7 mouse cellular contexts compared by ENCODE assay signal in the genomic region with DNA sequence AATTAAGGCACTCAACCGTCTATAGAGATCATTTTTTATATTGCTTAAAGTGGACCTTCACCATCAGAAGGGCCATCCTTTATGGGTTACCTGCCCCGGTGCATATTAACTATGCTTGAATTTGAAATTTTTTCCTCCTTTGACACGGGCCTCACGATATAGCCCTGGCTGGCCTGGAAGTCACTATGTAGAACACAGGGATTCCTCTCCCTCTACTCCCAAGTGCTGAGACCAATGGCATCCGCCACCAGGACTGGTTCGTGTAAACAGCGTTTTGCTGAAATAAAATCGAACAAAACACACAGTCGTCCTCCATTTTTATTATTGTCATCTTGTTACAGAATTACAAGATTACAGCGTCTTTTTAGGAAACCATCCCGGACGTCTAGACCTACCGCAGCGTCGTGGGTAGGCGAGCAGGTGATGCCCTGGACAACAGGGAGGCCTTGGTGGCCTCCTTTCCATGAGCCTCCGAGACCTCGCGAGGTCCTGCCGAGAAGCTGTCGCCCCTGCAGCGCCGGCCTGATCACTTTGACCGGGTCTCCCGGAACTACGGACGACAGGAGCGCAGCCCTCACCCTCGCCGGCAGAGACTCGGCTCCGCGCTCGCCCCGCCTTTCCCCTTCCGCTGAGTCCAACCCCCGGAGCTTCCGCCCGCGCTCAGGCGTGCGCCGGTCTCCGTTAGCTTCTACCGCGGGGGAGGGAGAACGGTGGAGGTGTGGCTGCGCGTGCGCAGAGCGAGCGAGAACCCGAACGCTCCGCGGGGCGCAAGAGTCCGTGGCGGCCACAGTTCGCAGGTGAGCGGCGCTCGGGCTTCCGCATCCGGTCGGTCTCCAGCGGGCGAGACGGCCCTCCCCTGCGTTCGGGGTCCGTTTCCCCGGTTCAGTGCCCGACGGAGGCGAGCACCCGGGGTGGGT. TPM values are rescaled to one million over a fixed set of nuclear protein-coding genes. Genes with fewer than 3 reads are reported as not detected.
DNase-seq lines count a peak whose midpoint lies in the region; ATAC-seq and TF ChIP-seq lines count a peak whose summit lies in the region.

No protein-coding gene starts in this region.

- peak overlapping the region; percentile 90 for H3K4me2 ChIP-seq in intestine, postnatal 0 days (replicated peaks; ENCODE audit: low read depth)
- H3K4me2 ChIP-seq in midbrain, embryonic 12.5 days (replicated peaks), result peak overlapping the region; percentile 66

- H3K9ac ChIP-seq in intestine, postnatal 0 days (ENCODE audit: low read depth, low read length), result peak overlapping the region; percentile 77
- peak overlapping the region; percentile 74 for H3K9ac ChIP-seq in midbrain, embryonic 12.5 days (replicated peaks)

- peak overlapping the region; percentile 90 for H3K27ac ChIP-seq in intestine, postnatal 0 days (ENCODE audit: low read depth, low read length)
- H3K27ac ChIP-seq in midbrain, embryonic 12.5 days (replicated peaks), result peak overlapping the region; percentile 88
- peak overlapping the region; percentile 93 for H3K27ac ChIP-seq in small intestine, adult 2 months (ENCODE audit: insufficient read depth, low read depth, low read length)

- no peak for TF ChIP-seq CTCF in intestine, postnatal 0 days (IDR thresholded peaks at IDR 0.05; ENCODE audit: low read depth)
- no peak for TF ChIP-seq CTCF in small intestine, adult 2 months (IDR thresholded peaks at IDR 0.05; ENCODE audit: extremely low read depth, insufficient read length, insufficient replicate concordance, low read depth, low read length)

- no peaks in the 10 kb centered on the region for H3K36me3 ChIP-seq in intestine, postnatal 0 days (ENCODE audit: control insufficient read depth, insufficient read depth)
- no peaks in the 10 kb centered on the region for H3K36me3 ChIP-seq in midbrain, embryonic 12.5 days
- H3K36me3 ChIP-seq in small intestine, adult 2 months (ENCODE audit: control insufficient read depth, insufficient read depth, low read length), result no peaks in the 10 kb centered on the region; the same call in none of the 2 replicates

- no peaks in the 10 kb centered on the region for H3K4me1 ChIP-seq in intestine, postnatal 0 days (replicated peaks; ENCODE audit: control insufficient read depth, insufficient read depth, low read length)
- peaks cover 18% of the 10 kb centered on the region for H3K4me1 ChIP-seq in midbrain, embryonic 12.5 days
- H3K4me1 ChIP-seq in small intestine, adult 2 months (ENCODE audit: control insufficient read depth, insufficient read depth, insufficient read length, low read length), result peaks cover 8% of the 10 kb centered on the region; the same call in 1 of the 2 replicates

- no peaks in the 10 kb centered on the region for H3K9me3 ChIP-seq in intestine, postnatal 0 days (ENCODE audit: control insufficient read depth)
- peaks cover 2% of the 10 kb centered on the region; the same call in 1 of the 2 replicates for H3K9me3 ChIP-seq in midbrain, embryonic 12.5 days

- DNase-seq in adrenal gland, adult 8-10 months, result peak; percentile 96
- DNase-seq in embryo, embryonic 9.5 days (ENCODE audit: extremely low spot score), result peak; percentile 95
- peak; percentile 88 to 96 for DNase-seq in gastrocnemius, postnatal 4 days (ENCODE audit: low spot score in 2 of 2)
- peak; percentile 96 for DNase-seq in left cerebral cortex, postnatal 4 days

- peak; percentile 96 for TF ChIP-seq POLR2A in small intestine, adult 2 months (IDR thresholded peaks at IDR 0.05; ENCODE audit: low read depth, low read length)

- peak; percentile 96 for ATAC-seq in intestine, postnatal 0 days
- ATAC-seq in midbrain, embryonic 12.5 days (ENCODE audit: low FRiP score, low read depth), result peak; percentile 97

- intact Hi-C loops in left cerebral cortex, postnatal 4 days (cut with DNase I), result no loop called here

- no peaks in the 10 kb centered on the region for H3K27me3 ChIP-seq in intestine, postnatal 0 days (replicated peaks; ENCODE audit: control insufficient read depth, insufficient read depth, low read length)
- H3K27me3 ChIP-seq in midbrain, embryonic 12.5 days, result no peaks in the 10 kb centered on the region
- H3K27me3 ChIP-seq in small intestine, adult 2 months (ENCODE audit: control insufficient read depth, insufficient read depth, low read length), result no peaks in the 10 kb centered on the region

- 1% methylated on average over 64 of the region's 77 CpGs for WGBS in intestine, postnatal 0 days
- WGBS in midbrain, embryonic 12.5 days, result 2% methylated on average over 66 of the region's 77 CpGs
- WGBS in small intestine, adult 2 months, result under 1% methylated on average over 77 of the region's 77 CpGs

- H3K4me3 ChIP-seq in intestine, postnatal 0 days (ENCODE audit: low read depth, low read length), result peak overlapping the region; percentile 85
- H3K4me3 ChIP-seq in midbrain, embryonic 12.5 days, result peak overlapping the region; percentile 75
- peak overlapping the region; percentile 92 for H3K4me3 ChIP-seq in small intestine, adult 2 months (ENCODE audit: low read depth, low read length)

RNA-seq across cellular contexts. Expression of a gene that starts 11.3 kb away (rescaled TPM):
- total RNA-seq in adrenal gland, adult 8-10 months (2022), result 10 to 100 TPM; 15.1 to 24.6 (median 19.1) TPM
- 10 to 100 TPM; 13.5 to 15.0 TPM for total RNA-seq in gastrocnemius, postnatal 4 days (2021)
- 12.1 and 13.2 TPM in 2 replicates for polyA plus RNA-seq in intestine, postnatal 0 days (2015; fragmentation: Nextera tagmentation; extraction: Ambion mirVana)
- total RNA-seq in left cerebral cortex, postnatal 4 days (2021), result 10 to 100 TPM; 33.8 to 36.2 TPM
- polyA plus RNA-seq in midbrain, embryonic 12.5 days (2016; fragmentation: Nextera tagmentation; extraction: Ambion mirVana), result 4.6 and 5.3 TPM in 2 replicates
- 4.8 and 10.9 TPM in 2 replicates for polyA plus RNA-seq in small intestine, adult 2 months (2012; rRNA removed)

RNA-seq across cellular contexts. Expression of a gene that starts 11.6 kb away (rescaled TPM):
- 10 to 100 TPM; 24.3 to 28.4 (median 24.9) TPM for total RNA-seq in adrenal gland, adult 8-10 months (2022)
- total RNA-seq in gastrocnemius, postnatal 4 days (2021), result 10 to 100 TPM; 15.9 to 16.7 TPM
- polyA plus RNA-seq in intestine, postnatal 0 days (2015; fragmentation: Nextera tagmentation; extraction: Ambion mirVana), result 15.2 and 17.1 TPM in 2 replicates
- 10 to 100 TPM; 17.5 to 20.8 TPM for total RNA-seq in left cerebral cortex, postnatal 4 days (2021)
- polyA plus RNA-seq in midbrain, embryonic 12.5 days (2016; fragmentation: Nextera tagmentation; extraction: Ambion mirVana), result 25.5 and 27.6 TPM in 2 replicates
- polyA plus RNA-seq in small intestine, adult 2 months (2012; rRNA removed), result 0.71 and 1.7 TPM in 2 replicates

RNA-seq across cellular contexts. Expression of a gene that starts 47.9 kb away (rescaled TPM):
- 100 to 1,000 TPM; 161 to 210 (median 183) TPM for total RNA-seq in adrenal gland, adult 8-10 months (2022)
- 1,000 to 10,000 TPM; 1,578 to 1,616 TPM for total RNA-seq in gastrocnemius, postnatal 4 days (2021)
- polyA plus RNA-seq in intestine, postnatal 0 days (2015; fragmentation: Nextera tagmentation; extraction: Ambion mirVana), result 230 TPM in 2 replicates
- total RNA-seq in left cerebral cortex, postnatal 4 days (2021), result 100 to 1,000 TPM; 513 to 540 TPM
- 494 and 521 TPM in 2 replicates for polyA plus RNA-seq in midbrain, embryonic 12.5 days (2016; fragmentation: Nextera tagmentation; extraction: Ambion mirVana)
- polyA plus RNA-seq in small intestine, adult 2 months (2012; rRNA removed), result 60.8 and 68.8 TPM in 2 replicates

Comparison
In these comparisons a context has a peak if more than half of its experiments do, and no peak if none do; other contexts are left out.
1. Peak in every context shown above with its lines: DNase-seq, ATAC-seq, H3K4me3 ChIP-seq and H3K27ac ChIP-seq.